Mouse (Mus musculus) CH12.LX (cell line): ENCODE measurements at regions not wholly inside any gene's neighbourhood (a gene's known extent, or its start where the extent isn't known, plus 50 kb on each side); places are given as distances from the start of the nearest gene placed in this dataset.

Experiments used
- DNase-seq: peaks from one replicate; pipeline ENCODE4 v3.0.0-alpha.2; 2013; ENCODE audit errors: extremely low read depth
- H3K27ac ChIP-seq: 2 replicates; pipeline ENCODE4 v1.5.1; 2012; ENCODE audit warnings: low read depth, mild to moderate bottlenecking, control low read depth, moderate library complexity; ENCODE audit not compliant: insufficient read depth
- H3K27me3 ChIP-seq: replicated peaks from 2 replicates; pipeline ENCODE3; 2012; ENCODE audit warnings: inconsistent platforms
- H3K36me3 ChIP-seq, 2 experiments: replicated peaks in 1 of 2; 2 replicates each; pipeline versions ENCODE3 to v1.6.1; 2012; ENCODE audit warnings: inconsistent platforms in 1 of 2, low read length in 1 of 2, mild to moderate bottlenecking in 1 of 2, mixed read lengths in 1 of 2, moderate library complexity in 1 of 2; ENCODE audit not compliant: control insufficient read depth in 1 of 2, insufficient read depth in 1 of 2
- H3K4me1 ChIP-seq, 2 experiments: 2 replicates each; pipeline ENCODE4 v1.6.1; 2012; ENCODE audit warnings: inconsistent platforms in 1 of 2, moderate library complexity in 1 of 2; ENCODE audit not compliant: insufficient read depth in 2 of 2, control insufficient read depth in 1 of 2
- H3K4me2 ChIP-seq: 2 replicates; pipeline ENCODE4 v1.6.1; 2012; ENCODE audit warnings: low read depth, mild to moderate bottlenecking, control low read depth; ENCODE audit not compliant: poor library complexity, insufficient read depth, severe bottlenecking
- H3K4me3 ChIP-seq, 3 experiments: fragments of 150-350 bp in 1 of 3; sonication (generic) in 1 of 3; replicated peaks in 1 of 3; 2 replicates each; pipeline versions ENCODE3 to v1.5.1; 2011 to 2012; ENCODE audit warnings: low read depth in 2 of 3, low read length in 2 of 3, mild to moderate bottlenecking in 2 of 3, moderate library complexity in 2 of 3, control low read depth in 1 of 3, improper control_type of control experiment in 1 of 3, inconsistent platforms in 1 of 3, mixed read lengths in 1 of 3; ENCODE audit not compliant: poor library complexity in 1 of 3
- H3K79me2 ChIP-seq: replicated peaks from 2 replicates; pipeline ENCODE4 v1.6.1; 2012; ENCODE audit warnings: mild to moderate bottlenecking, moderate library complexity; ENCODE audit not compliant: control insufficient read depth, poor library complexity, insufficient read depth, severe bottlenecking; ENCODE audit errors: extremely low read depth
- H3K9ac ChIP-seq: 2 replicates; pipeline ENCODE4 v1.6.1; 2012; ENCODE audit warnings: low read depth, mild to moderate bottlenecking, control low read depth, moderate library complexity; ENCODE audit not compliant: insufficient read depth
- H3K9me3 ChIP-seq: replicated peaks from 2 replicates; pipeline ENCODE3; 2012; ENCODE audit warnings: low read length, inconsistent platforms, mixed read lengths
- CHD2 ChIP-seq: IDR thresholded peaks from 2 replicates; pipeline ENCODE4 v1.6.1; 2011; ENCODE audit warnings: low read length, improper control_type of control experiment
- CTCF ChIP-seq, 2 experiments: IDR thresholded peaks in 1 of 2; conservative IDR thresholded peaks in 1 of 2; 2 replicates each; pipeline ENCODE4 v1.5.1; 2011 to 2012; ENCODE audit warnings: low read depth in 2 of 2, low read length in 2 of 2, improper control_type of control experiment in 1 of 2, inconsistent platforms in 1 of 2, mild to moderate bottlenecking in 1 of 2, moderate library complexity in 1 of 2
- E2F4 ChIP-seq: IDR thresholded peaks from 2 replicates; pipeline ENCODE4 v1.6.1; 2011; ENCODE audit warnings: low read depth, low read length, improper control_type of control experiment; ENCODE audit not compliant: insufficient replicate concordance
- EP300 ChIP-seq: IDR thresholded peaks from 2 replicates; pipeline ENCODE4 v1.6.1; 2011; ENCODE audit warnings: low read length, improper control_type of control experiment
- JUN ChIP-seq: IDR thresholded peaks from 2 replicates; pipeline ENCODE4 v1.6.1; 2011; ENCODE audit warnings: low read depth, mild to moderate bottlenecking, low read length, improper control_type of control experiment, moderate library complexity; ENCODE audit not compliant: insufficient read depth
- JUND ChIP-seq: conservative IDR thresholded peaks from 2 replicates; pipeline ENCODE4 v1.6.1; 2011; ENCODE audit warnings: low read depth, low read length, improper control_type of control experiment
- KAT2A ChIP-seq: IDR thresholded peaks from 2 replicates; pipeline ENCODE4 v1.6.1; 2012; ENCODE audit warnings: low read length, improper control_type of control experiment, inconsistent platforms; ENCODE audit not compliant: insufficient replicate concordance
- NELFE ChIP-seq: IDR thresholded peaks from 2 replicates; pipeline ENCODE4 v1.6.1; 2011; ENCODE audit warnings: low read depth, low read length, improper control_type of control experiment
- NRF1 ChIP-seq: IDR thresholded peaks from 2 replicates; pipeline ENCODE4 v1.6.1; 2014; ENCODE audit warnings: low read depth, mild to moderate bottlenecking, inconsistent platforms, low read length, improper control_type of control experiment, moderate library complexity
- RAD21 ChIP-seq: IDR thresholded peaks from 2 replicates; pipeline ENCODE4 v1.6.1; 2011; ENCODE audit warnings: low read depth, mild to moderate bottlenecking, low read length, improper control_type of control experiment, moderate library complexity
- SIN3A ChIP-seq: IDR thresholded peaks from 2 replicates; pipeline ENCODE4 v1.6.1; 2012; ENCODE audit warnings: low read length, improper control_type of control experiment, inconsistent platforms
- TCF12 ChIP-seq: IDR thresholded peaks from 2 replicates; pipeline ENCODE4 v1.6.1; 2014; ENCODE audit warnings: low read depth, mild to moderate bottlenecking, inconsistent platforms, low read length, improper control_type of control experiment
- USF1 ChIP-seq: IDR thresholded peaks from 2 replicates; pipeline ENCODE4 v1.6.1; 2014; ENCODE audit warnings: low read depth, mild to moderate bottlenecking, inconsistent platforms, low read length, improper control_type of control experiment
- ZC3H11A ChIP-seq: IDR thresholded peaks from 2 replicates; pipeline ENCODE4 v1.6.1; 2012; ENCODE audit warnings: low read depth, mild to moderate bottlenecking, inconsistent platforms, low read length, improper control_type of control experiment
- ZKSCAN1 ChIP-seq: IDR thresholded peaks from 2 replicates; pipeline ENCODE4 v1.6.1; 2012; ENCODE audit warnings: low read depth, inconsistent platforms, low read length, improper control_type of control experiment, borderline replicate concordance
- ZMIZ1 ChIP-seq: IDR thresholded peaks from 2 replicates; pipeline ENCODE4 v1.6.1; 2012; ENCODE audit warnings: low read depth, mild to moderate bottlenecking, inconsistent platforms, low read length, improper control_type of control experiment
- ZNF384 ChIP-seq: IDR thresholded peaks from 2 replicates; pipeline ENCODE4 v1.6.1; 2012; ENCODE audit warnings: low read depth, low read length, improper control_type of control experiment, inconsistent platforms
- dilution Hi-C: fragments of 300-500 bp; cut with MboI; formaldehyde crosslinking; loops from 2 replicates; pipeline ENCODE4 v1.14.3; 2020; ENCODE audit warnings: low sequenced_read_pairs; ENCODE audit not compliant: extremely low pct_unique_long_range_greater_than_20kb, extremely low pct_ligation_motif_present
- in situ Hi-C: fragments of 300-500 bp; cut with MboI; formaldehyde crosslinking; loops from 3 replicates; pipeline ENCODE4 v1.14.3; 2019; ENCODE audit warnings: low sequenced_read_pairs, low pct_ligation_motif_present, low pct_unique_long_range_greater_than_20kb, mixed read lengths

DNA sequence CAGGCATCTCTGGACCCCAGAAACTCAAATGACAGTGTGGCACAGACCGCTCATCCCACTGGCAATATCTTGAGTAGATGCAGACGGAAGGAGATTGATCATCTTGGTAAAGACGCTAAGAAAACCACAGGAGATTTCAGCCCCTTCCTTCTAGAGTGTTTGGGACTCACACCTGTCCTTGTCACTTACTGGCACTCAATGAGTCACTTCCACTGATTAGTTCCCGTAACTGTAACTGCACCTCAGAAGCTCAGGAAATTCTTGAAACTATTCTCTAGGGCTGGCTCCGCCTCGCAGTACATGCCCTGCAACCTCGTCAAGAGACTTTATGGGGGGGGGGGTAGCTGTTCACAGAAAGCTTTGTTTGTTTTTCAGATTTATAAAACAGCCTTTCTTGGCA lies 155.9 kb downstream of the Hlx start:
- no peak overlapping the region for H3K4me2 ChIP-seq
- H3K9me3 ChIP-seq: no peaks in the 10 kb centered on the region
- H3K79me2 ChIP-seq: no peaks in the 10 kb centered on the region
- H3K27me3 ChIP-seq: no peaks in the 10 kb centered on the region
- H3K27ac ChIP-seq: no peak overlapping the region
- no peak overlapping the region for H3K9ac ChIP-seq
- no peak for TF ChIP-seq E2F4
- no peak for TF ChIP-seq EP300
- no peak for TF ChIP-seq CTCF (conservative IDR thresholded peaks at IDR 0.05 in 1 of 2, IDR thresholded peaks at IDR 0.05 in 1 of 2; ENCODE audit: low read depth in 2 of 2, low read length in 2 of 2)
- no peak for TF ChIP-seq NELFE
- TF ChIP-seq KAT2A: no peak
- TF ChIP-seq ZNF384: no peak
- no peak for TF ChIP-seq USF1
- no peak for TF ChIP-seq ZMIZ1
- TF ChIP-seq JUN: no peak
- no peak for TF ChIP-seq ZKSCAN1
- TF ChIP-seq RAD21: no peak
- no peak for TF ChIP-seq SIN3A
- TF ChIP-seq TCF12: no peak
- TF ChIP-seq NRF1: no peak
- no peak for TF ChIP-seq CHD2
- TF ChIP-seq ZC3H11A: no peak
- DNase-seq: no peak
- H3K36me3 ChIP-seq: no peaks in the 10 kb centered on the region
- peaks cover 3 to 6% of the 10 kb centered on the region in 2 experiments; a peak in 3 of 4 replicates for H3K4me1 ChIP-seq
- in situ Hi-C loops: no loop called here
- dilution Hi-C loops: no loop called here
- H3K4me3 ChIP-seq: no peak overlapping the region

DNA sequence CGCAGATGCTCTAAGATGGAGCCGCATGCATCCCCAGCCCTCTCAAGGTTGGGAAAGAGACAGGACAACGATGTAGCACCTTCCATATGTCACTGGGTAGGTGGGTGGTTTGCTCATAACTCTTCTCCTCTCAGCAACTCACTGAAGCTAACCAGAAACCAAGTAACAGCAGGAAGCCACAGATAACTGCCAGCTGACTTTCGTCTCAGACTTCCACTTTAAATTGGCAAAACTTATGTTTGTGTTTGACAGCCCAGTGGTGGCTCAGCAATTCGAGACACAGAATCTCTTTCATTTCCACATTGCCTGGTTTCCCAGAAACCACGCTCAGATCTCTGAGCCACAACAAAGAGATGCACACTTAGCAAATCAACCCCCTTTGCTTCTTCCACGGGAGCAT lies 159.1 kb downstream of the Hlx start:
- dilution Hi-C loops (no loop called here), in situ Hi-C loops (no loop called here)
- Histone ChIP-seq H3K4me2 (no peak overlapping the region), H3K4me1 (peaks cover 3 to 6% of the 10 kb centered on the region in 2 experiments; a peak in 3 of 4 replicates), H3K27me3 (no peaks in the 10 kb centered on the region), H3K27ac (no peak overlapping the region), H3K9me3 (no peaks in the 10 kb centered on the region), H3K79me2 (no peaks in the 10 kb centered on the region), H3K36me3 (no peaks in the 10 kb centered on the region), H3K9ac (no peak overlapping the region), H3K4me3 (no peak overlapping the region)
- no peak for TF ChIP-seq JUND
- TF ChIP-seq EP300: peak; percentile 7; the same call in 1 of the 2 replicates
- no peak for DNase-seq
